Mouse (Mus musculus) cerebellum, adult (tissue): ENCODE measurements around the gene Adgrg6.

ENCODE experiments used
- ATAC-seq: cut with Nextera tagmentation; 2 replicates; pipeline ENCODE4 v1.9.2; 2017; ENCODE audit warnings: mild to moderate bottlenecking, moderate library complexity, mixed read lengths; ENCODE audit not compliant: insufficient number of reproducible peaks, low FRiP score, low TSS enrichment

Adgrg6 gene

DNA sequence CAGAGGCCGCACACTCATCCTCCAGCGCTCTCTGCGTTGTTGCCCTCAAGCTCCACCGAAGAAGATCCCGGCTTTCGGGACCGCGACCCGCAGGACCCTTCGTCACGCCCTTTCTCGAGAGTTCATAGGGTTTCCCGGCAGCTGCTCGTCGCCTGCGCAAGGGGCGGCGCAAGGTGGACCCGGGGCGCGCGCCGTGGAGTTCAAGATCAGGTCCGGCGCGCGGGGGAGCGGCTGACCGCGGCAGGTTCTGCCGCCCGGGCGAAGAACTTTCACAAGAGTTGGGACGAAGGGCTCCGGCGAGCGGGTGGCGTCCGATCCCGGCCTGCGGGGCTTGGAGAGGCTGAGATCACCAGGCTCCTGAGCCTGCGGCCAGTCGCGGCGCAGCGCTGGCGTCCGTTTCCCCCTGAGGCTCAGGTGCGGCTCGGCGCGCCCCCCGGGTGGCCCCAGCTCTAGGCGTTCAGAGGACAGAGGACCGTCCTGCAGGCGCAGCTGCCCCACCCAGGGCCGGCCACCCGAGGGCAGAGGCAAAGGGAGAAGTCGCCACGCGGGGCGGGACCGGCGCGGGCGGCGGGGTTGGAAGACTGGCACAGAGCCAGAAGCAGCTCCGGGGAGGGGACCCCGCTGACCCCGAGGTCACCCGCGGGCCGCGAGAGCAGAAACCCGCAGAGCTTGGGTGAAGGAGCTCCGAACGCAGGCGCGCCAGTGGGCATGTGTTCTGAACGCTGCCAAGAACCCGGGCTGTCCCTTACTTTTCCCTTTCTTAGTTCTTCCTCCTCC, at the start of gene Adgrg6:
TSS of gene Adgrg6 (minus strand) at position 719 of the 777 bp plus-strand sequence.
- ATAC-seq, result no peak

DNA sequence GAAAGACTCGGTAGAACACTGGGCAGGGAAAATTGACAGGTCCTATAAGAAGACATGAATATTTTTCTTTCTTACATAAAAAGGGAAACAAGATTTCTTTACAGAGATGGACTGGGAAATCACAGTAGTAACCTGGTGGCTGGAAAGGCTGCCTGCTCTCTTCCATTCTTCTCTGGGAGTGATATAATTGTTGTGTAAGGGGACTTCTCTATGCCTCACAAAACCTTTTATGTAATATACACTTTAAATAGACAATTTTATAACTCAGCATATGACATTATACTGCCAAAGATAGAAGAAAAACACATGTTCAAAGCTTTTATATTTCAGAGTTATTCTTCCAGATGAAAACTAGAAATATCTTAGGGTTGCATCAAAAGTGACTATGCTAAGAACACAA, 46.8 kb upstream of the Adgrg6 start:
- no peak for ATAC-seq

DNA sequence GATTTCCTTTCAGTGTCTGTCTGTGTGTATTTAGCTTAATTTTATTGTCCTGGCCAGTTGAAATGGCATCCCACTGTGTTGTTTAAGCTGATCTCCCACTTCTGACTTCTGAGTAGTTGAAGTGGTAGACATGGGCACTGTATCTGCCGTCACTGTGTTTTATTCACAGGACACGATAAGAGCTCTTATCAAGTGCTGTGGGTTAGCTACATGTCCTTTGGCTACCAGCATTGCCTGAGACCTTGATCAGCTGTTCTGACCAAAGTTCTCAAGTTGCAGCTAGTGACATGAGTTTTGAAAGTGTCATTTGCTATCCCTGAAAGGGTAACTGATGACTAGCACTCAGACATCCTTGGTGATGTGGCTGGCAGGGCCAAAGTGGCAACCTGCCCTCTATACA, 45.4 kb upstream of the Adgrg6 start:
- no peak for ATAC-seq

DNA sequence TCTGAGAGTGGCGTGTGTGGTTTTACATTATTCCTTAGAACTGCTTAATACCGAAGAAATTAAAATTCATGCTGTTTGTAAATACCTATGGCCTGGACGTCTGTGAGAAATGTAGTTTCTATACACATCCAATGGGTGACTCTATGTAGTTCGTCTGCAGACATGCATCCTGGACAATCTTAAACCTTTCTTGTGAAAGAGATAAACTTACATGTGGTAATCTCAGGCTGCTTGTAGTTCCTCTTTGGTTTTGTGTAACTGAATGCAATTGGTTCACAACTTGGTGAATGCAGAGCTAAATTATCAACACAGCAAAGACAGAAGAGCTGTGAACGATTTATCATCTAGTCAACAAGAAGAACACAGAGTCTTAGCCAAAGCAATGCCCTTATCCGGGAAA, 44.2 kb upstream of the Adgrg6 start:
- ATAC-seq, result no peak

DNA sequence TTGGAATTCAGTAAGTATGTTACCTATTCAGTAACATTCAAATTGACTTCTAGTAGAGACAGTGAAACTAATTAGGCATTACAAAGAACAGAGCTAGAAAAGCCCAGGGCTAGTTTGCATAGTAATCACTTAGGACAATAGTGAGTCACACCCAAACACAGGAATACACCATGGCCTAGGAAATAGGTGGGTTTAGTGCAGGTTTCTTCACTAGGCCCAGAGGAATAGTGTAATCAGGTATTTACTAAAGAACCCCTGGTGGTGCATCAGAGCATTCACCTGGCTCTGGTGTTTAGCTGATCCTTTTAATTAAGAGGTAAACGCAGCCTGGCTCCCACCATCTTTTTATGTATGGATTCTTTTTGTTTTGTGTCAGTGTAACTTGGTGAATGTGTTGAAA, 38.0 kb upstream of the Adgrg6 start:
- ATAC-seq, result no peak

DNA sequence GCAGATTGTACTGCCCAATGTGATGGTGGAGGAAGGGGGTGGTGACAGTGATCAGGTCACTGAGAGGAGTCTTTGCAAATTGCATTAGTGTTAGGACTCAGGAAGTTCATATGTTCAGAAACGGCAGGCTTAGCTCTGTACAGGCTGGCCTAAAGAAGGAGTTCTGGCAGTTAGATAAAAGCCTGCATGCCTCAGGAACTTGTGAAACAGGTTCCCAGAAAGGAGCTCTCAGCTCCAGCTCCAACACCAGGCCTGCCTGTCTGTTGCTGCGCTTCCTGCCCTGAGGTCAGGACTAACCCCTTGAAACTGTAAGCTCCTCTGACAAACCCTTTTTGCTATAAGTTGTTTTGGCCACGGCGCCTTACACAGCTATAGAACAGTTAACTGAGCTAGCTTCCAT, 28.8 kb upstream of the Adgrg6 start:
- ATAC-seq, result no peak

DNA sequence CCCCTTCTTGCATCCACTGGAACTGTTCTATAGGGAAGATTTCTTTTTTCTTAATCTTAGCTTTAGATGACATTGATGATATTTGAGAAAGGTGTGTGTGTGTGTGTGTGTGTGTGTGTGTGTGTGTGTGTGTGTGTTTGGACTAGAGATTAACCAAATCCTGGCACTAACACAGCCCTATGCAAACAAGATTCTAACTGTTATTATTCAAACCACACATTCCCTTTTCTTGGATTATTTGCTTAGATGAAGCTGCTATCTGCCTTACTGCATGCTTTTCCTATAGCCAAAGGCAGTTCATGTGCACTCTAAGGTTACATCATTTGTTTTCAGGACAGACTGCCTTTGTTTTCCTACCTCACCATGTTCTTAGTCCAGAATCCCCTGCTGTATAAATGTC, 25.7 kb upstream of the Adgrg6 start:
- ATAC-seq, result no peak

DNA sequence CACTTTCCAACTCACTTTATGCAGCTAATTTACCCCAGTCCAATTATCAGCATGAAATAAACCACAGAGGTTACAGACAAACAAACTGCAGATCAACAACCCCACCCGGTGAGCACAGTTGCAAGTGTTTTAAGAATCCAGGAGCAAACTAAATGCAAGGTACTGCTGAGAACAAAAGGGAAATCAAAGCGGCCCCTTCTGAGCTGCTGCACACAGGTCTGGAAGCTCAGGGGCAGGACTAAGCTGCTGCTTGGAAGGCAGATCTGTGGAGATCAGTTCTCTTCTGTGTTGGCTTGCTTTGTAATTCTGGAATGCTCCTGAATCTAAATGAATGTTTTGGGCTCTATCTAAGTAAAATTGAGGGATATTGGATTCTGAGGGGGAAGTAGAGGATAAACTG, 25.2 kb upstream of the Adgrg6 start:
- ATAC-seq, result no peak

DNA sequence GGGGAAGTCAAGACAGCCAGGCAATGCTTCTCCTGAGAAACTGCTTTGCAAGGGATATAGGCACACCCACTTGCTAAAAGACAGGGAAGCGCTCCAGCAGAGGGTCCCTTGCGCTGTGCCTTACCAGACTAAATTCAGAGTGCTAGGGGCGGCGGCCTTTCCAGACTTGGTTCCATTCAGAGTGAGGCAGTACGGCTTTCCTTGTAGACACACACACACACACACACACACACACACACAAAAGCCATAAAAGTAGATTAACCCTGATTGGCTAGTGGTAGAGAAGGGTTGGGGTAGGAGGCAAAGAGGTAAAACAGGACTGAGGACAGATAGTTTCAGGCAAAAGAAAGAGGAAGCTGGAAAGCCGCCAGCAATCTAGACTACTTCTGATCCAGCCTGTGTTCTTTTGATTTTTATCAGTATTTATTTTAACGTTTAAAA, 672 bp upstream of the Adgrg6 start:
- no peak for ATAC-seq

DNA sequence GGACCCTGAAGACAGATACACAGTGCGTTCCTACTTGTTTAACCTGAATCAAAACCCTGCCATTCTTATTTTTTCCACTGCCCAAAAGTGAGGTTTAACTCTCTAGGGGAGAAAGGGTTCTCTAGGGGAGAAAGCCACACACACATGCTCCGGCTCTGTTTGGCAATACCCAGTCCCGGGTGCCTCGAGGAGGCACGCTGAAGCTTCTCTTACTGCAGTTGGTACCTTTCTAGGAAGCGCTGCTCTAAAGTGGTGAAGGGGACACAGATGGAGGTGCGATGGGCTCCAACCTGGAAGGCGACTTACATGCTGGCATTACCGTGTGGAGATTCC, 885 bp downstream of the Adgrg6 start:
- no peak for ATAC-seq

DNA sequence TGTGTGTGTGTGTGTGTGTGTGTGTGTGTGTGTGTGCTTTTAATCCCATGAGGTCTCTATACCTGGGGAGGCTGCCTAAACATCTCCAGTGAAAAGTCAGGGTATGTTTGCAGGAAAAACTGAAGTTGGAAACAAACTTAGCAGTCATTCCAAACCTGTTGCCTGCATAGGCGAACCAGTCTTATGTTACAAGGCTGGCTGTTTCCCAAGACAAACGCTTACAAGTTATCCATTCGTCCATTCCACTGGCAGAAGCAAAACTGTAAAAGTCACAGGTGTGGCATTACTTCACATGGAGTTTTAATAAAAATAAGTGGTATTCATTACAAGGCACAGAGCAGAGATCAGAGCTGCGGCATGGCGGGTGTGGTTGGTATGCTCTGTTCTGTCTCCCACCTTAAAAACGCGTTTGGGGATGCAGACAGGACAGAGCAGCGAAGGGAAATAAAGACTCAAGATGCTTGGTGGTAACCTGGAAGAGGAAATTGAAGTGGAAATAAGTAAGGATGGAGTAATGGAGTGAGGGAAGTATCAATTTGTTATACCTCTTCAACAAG, 1.9 kb downstream of the Adgrg6 start:
- no peak for ATAC-seq

DNA sequence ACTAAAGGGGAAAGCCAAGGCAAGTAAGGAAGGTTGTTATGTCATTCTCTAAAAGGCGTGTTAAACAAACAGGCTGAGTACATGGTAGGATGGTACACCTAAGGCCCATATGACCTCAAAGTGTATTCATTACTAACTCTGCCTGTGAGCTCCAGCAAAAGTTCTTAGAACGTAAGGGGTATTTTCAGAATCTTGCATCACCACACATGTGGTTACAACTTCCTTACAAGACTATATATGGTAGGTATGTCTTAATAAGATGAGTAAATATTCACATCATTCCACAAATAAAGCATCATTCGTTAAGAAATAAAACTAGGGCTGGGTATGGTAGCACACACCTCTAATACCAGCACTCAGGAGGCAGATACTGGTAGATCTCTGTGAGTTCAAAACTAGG, 8.4 kb downstream of the Adgrg6 start:
- ATAC-seq, result no peak

DNA sequence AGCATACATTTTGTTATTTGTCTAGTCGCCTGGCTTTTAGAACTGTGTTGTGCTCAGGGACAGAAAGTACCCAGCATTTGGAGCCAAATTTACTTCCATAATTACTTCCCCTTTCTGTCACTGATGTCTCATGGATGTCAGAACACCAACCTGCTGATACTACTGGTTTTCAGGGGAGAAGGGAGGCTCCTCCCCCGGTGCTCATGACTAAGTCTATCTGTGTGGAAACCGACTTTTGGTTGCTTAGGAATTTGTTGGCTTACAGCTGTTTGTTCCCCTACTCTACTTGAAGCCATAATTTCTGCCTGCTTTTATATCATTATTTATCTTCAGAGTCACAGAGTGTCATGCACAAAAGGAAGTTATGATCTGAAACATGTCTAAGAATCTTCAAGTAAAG, 14.4 kb downstream of the Adgrg6 start:
- no peak for ATAC-seq

DNA sequence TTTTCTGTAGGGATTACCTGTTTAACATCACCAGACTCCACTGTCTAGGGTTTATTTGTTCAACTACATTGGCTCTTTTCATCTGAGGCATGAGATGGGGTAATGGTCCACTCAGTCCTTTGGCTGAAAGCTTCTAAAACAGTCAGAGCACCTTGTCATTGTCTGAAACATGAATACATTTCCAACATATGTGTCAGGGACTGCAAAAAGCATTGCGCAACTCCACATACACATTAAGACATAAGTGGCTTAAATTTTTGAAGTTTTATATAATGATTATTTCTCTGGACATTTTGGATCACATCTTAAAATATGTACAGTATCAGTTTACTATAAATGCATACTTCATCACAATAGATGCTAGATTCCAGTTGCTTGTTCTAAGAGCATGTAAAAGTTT, 14.8 kb downstream of the Adgrg6 start:
- ATAC-seq, result no peak

DNA sequence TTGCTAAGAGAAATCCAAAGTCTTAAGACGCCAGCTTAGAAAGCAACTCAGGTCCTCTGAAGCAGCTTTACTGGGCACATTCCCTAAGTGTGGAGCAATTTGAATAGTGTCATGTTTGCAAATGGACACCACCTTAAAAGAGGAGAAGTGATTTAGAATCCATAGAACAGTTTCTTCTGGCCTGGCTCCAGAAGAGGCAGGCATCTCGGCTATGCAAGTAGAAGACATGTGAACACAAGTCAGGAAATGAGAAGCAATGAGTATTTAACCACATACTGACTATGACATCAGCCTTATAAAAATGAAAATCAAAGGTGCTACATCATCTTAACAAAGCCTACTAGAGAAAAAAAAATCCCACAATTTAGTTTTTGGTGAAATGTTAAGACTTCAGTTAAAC, 17.7 kb downstream of the Adgrg6 start:
- ATAC-seq, result no peak

DNA sequence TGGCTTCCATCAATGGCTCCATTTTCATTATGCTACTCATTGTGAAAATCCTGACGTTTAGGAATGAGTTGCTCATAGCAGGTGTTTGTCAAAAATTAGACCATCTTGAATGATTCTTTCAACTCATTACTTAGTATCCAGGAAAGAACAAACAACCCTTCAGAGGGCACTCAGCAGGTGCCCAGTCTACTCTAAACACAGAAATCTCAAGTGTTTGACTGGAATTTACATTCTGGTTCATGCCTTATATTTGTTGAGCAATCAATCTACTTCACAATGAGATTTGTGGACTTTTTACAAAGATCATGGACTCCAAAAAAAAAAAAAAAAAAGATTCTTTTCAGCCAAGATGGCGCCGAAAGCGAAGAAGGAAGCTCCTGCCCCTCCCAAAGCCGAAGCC, 22.7 kb downstream of the Adgrg6 start:
- ATAC-seq, result no peak

DNA sequence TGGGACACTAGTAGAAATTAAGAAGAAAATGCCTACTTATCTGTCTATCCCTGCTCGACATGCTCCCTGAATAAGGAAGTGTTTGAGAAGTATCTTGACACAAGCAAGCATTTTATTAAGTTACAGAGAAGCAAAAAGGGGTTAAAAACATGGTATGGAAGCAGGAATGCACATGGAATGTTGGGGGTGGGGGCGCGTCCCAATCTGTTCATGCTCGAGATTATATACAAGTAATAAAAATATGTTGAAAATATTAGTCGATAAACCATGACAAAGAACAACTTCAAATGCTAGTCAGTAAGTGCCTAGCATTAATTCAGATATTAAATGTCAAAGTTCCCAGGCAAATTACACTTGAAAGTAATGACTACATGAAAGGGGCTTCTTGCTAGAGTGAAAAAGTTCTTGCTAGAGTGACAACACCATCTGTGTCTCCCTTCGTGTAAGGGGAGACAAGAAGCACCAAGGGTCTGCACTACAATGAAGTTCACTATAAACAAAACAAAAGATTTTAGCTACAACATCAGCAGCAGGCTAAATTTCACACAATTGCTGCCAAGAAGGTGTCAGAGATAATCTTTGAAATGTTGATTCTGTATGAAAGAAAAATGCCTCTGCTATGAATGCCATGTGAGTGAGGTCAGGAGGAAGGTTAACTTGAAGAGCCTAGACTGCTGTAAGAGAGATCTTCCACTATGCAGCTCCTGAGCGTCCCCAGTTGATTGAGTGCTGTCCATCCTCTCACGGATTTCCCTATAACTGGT, 24.4 kb downstream of the Adgrg6 start:
- ATAC-seq, result no peak

DNA sequence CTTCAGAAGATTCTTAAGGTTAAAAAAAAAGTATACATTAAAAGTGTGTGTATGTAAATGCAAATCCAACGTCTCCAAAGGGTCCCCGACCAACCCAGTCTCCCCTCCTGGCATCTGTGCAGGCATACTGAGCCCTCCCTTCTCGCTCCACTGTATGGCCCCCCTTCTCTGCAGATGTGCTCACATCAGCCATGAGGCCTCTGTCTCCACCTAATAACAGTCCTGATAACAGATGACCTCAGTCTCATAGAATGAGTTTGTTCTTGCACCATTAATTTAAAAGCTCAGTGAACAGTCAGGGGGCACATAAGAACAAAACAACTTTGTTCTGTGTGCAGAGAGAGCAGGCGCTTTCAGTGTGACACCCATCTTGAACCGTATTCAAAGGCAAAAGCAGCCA, 27.6 kb downstream of the Adgrg6 start:
- ATAC-seq, result no peak

DNA sequence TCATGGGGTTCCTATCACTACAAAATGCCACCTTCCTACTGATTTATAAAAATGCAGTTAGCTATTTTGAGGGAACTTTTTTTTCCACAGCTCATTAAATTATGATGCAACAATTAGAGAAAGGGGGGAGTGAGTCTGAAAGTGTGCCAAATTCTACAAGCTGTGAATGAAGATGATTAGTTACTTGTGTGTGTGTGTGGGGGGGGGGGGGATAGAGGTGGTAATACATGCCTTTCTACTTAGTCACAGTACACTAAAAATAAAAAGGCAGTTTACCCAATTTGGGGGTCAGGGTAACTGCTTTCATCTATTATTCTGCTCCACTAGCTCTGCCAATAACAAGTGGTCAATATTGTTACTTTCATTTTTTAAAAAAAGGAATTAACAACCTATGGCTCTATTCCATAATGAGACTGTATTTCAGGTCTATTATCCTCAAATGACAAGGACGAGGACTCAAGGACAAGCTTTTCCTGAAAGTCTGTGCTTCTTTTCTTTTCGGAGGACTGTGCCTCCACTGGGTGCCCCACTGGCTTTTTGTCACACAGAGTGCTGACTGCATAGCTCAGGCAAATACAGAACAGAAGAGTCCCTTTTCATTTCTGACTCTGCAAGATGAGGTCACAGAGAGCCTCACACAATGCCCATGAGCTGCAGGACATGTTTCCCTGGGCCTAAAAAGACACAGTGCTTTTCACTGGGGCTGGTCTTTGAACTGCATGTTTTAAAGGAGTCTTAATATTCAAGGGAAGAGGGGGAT, 33.4 kb downstream of the Adgrg6 start:
- ATAC-seq, result no peak

DNA sequence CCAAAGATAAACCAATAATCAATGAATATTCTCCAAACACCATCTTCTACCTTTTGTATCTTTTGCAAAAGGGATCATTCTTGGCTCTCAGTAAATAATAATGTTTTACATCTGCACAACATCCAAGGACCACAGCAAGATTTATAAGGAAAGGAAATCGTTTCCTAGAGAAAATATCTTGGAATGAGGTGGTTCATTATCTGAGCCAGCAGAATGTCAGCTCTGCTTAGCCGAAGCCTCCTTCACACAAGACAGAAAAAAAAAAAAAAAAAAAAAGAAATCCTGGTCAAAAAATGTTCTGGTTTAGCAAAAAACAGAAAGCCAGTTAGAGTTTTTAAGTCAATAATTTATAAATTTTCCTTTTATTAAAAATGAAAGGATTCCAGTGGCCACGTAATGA, 34.3 kb downstream of the Adgrg6 start:
- ATAC-seq, result no peak

DNA sequence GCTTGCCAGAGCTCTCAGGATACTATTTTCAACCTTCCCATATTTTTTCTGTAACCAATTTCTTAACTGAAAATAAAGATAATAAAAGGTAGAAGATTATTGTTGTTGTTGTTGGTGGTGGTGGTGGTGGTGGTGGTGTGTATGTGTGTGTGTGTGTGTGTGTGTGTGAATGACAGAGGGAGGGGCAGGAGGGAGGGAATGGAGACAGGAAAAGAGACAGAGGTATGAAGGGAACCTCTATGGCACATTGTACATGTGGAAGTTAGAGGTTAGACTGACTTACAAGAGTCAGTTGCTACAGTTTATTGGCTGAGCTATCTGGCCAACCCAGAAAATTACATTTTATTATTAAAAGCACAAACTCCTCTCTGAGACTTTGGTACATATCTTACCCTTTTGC, 49.8 kb downstream of the Adgrg6 start:
- ATAC-seq, result no peak
